Mouse (Mus musculus) embryonic facial prominence, embryonic 11.5 days (tissue): ENCODE measurements around the gene Ccdc33. TPM values are rescaled to one million over a fixed set of nuclear protein-coding genes. Genes with fewer than 3 reads are reported as not detected.

Source experiments
- ATAC-seq: fragments of 200-750 bp; cut with Nextera tagmentation; replicated peaks from 2 replicates; pipeline ENCODE4 v1.8.0; 2017; ENCODE audit warnings: low read depth; ENCODE audit not compliant: insufficient number of reproducible peaks, low FRiP score, low TSS enrichment
- DNase-seq: peaks from one replicate; pipeline ENCODE4 v3.0.0-alpha.2; 2015; ENCODE audit warnings: low spot score
- H3K27ac ChIP-seq: fragments of 300-500 bp; sonication (generic); replicated peaks from 2 replicates; pipeline ENCODE4 v1.5.1; 2014; ENCODE audit warnings: mild to moderate bottlenecking, low read depth, low read length, control low read depth
- H3K27me3 ChIP-seq: fragments of 300-500 bp; sonication (generic); 2 replicates; pipeline ENCODE4 v1.6.1; 2014; ENCODE audit warnings: mild to moderate bottlenecking, low read length, moderate library complexity, mixed read lengths; ENCODE audit not compliant: control insufficient read depth, insufficient read depth
- H3K36me3 ChIP-seq: fragments of 300-500 bp; sonication (generic); replicated peaks from 2 replicates; pipeline ENCODE4 v1.6.1; 2014; ENCODE audit warnings: low read depth, mild to moderate bottlenecking, low read length, moderate library complexity, mixed read lengths; ENCODE audit not compliant: control insufficient read depth, insufficient read depth
- H3K4me1 ChIP-seq: fragments of 300-500 bp; sonication (generic); 2 replicates; pipeline ENCODE4 v1.6.1; 2014; ENCODE audit warnings: low read length, mixed read lengths; ENCODE audit not compliant: control insufficient read depth, insufficient read depth
- H3K4me2 ChIP-seq: fragments of 300-500 bp; sonication (generic); 2 replicates; pipeline ENCODE4 v1.6.1; 2014; ENCODE audit warnings: low read depth, mild to moderate bottlenecking, control low read depth, low read length, moderate library complexity
- H3K4me3 ChIP-seq: fragments of 300-500 bp; sonication (generic); 2 replicates; pipeline ENCODE4 v1.5.1; 2014; ENCODE audit warnings: low read depth, low read length, control low read depth
- H3K9ac ChIP-seq: fragments of 300-500 bp; sonication (generic); replicated peaks from 2 replicates; pipeline ENCODE4 v1.6.1; 2014; ENCODE audit warnings: mild to moderate bottlenecking, control low read depth, low read length
- H3K9me3 ChIP-seq: fragments of 300-500 bp; sonication (generic); replicated peaks from 2 replicates; pipeline ENCODE4 v1.6.1; 2016; ENCODE audit warnings: mild to moderate bottlenecking, low read length, inconsistent platforms, mixed read lengths; ENCODE audit not compliant: control insufficient read depth
- WGBS: fragments of 180-500 bp; shearing (Covaris S2); extraction: QIAGEN DNeasy Blood & Tissue Kit; methylation state at CpG from one replicate; pipeline ENCODE4 v1.1.7; 2014; 5-methylcytosine and 5-hydroxymethylcytosine counted together
- polyA plus RNA-seq: library from polyadenylated mRNA; unstranded; fragments of >200 nt; fragmentation: Nextera tagmentation; extraction: Ambion mirVana; gene quantifications from 2 replicates; pipeline ENCODE4 v1.2.1, GENCODE M21; 2014

Gene Ccdc33
- polyA plus RNA-seq, 1 experiment from 2014 or later, result 0.77 TPM

DNA sequence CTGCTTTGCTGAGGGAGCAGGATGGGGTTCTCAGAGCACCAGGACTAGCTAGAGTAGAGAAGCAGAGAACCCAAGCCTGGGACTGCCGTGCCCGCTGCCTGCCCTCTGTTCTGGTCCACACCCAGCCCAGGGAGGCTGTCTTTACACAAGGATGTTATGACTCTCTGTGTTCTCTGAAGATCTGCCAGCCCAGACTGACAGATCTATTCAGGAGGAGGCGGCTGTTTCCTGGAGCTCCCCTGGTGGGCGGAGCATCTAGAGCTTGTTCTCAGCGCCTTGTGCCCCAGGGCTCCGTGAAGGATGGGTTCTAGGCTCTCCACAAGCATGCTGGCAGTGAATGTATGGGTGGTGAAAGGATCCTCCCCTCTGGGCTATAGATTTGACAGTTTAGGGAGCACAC lies 21.3 kb upstream of the Ccdc33 start:
- 52% methylated on average over 6 of the region's 6 CpGs for WGBS
- no peak for ATAC-seq
- no peak for DNase-seq
- Histone ChIP-seq H3K4me3 (no peak overlapping the region), H3K9ac (no peak overlapping the region), H3K36me3 (no peaks in the 10 kb centered on the region), H3K4me1 (peaks cover 9% of the 10 kb centered on the region), H3K27me3 (no peaks in the 10 kb centered on the region), H3K27ac (no peak overlapping the region), H3K9me3 (no peaks in the 10 kb centered on the region), H3K4me2 (no peak overlapping the region)

DNA sequence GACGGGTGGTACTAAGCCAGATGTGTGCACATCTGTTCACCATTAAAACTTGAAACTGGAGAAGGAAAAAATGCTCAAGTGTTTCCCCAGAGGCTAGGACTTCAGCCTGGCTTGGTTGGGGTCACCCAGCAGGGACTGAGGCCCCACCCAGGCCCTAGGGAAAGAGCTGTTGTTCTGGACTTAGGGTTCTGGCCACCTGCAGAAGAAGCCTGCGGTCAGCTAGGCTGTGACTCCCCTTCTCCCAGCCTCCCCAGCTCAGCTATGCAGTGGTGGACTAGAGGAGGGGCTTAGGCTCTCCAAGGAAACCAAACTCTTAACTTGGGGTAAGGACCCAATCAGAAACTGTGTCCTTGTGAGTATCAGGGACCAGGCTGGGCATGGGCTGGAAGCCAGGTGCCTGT lies 17.3 kb upstream of the Ccdc33 start:
- Histone ChIP-seq H3K4me3 (no peak overlapping the region), H3K9ac (no peak overlapping the region), H3K4me1 (peaks cover 13% of the 10 kb centered on the region), H3K9me3 (no peaks in the 10 kb centered on the region), H3K4me2 (peak overlapping the region; percentile 29), H3K27ac (peak overlapping the region; percentile 43; the same call in 1 of the 2 replicates), H3K27me3 (no peaks in the 10 kb centered on the region), H3K36me3 (no peaks in the 10 kb centered on the region)
- 18% methylated on average over 2 of the region's 2 CpGs for WGBS
- ATAC-seq (no peak), DNase-seq (peak; percentile 73)

DNA sequence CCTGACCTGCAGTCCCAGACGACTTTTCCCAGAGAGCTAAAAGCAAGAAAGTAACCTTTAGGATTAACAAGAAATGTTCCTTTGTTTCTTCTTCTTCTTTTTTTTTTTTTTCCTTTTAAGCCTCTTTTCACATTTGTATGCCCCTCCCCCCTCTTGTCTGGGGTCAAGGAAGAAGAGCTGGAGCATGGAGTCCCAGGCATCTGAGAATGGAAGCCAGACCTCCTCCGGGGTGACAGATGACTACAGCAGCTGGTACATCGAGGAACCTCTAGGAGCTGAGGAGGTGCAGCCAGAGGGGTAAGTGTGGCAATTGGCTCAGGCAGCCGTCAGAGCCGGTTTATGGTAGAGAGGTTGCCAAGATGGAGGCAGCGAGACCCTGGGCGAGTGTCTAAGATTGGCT lies 16.3 kb upstream of the Ccdc33 start:
- H3K9ac ChIP-seq, result no peak overlapping the region

DNA sequence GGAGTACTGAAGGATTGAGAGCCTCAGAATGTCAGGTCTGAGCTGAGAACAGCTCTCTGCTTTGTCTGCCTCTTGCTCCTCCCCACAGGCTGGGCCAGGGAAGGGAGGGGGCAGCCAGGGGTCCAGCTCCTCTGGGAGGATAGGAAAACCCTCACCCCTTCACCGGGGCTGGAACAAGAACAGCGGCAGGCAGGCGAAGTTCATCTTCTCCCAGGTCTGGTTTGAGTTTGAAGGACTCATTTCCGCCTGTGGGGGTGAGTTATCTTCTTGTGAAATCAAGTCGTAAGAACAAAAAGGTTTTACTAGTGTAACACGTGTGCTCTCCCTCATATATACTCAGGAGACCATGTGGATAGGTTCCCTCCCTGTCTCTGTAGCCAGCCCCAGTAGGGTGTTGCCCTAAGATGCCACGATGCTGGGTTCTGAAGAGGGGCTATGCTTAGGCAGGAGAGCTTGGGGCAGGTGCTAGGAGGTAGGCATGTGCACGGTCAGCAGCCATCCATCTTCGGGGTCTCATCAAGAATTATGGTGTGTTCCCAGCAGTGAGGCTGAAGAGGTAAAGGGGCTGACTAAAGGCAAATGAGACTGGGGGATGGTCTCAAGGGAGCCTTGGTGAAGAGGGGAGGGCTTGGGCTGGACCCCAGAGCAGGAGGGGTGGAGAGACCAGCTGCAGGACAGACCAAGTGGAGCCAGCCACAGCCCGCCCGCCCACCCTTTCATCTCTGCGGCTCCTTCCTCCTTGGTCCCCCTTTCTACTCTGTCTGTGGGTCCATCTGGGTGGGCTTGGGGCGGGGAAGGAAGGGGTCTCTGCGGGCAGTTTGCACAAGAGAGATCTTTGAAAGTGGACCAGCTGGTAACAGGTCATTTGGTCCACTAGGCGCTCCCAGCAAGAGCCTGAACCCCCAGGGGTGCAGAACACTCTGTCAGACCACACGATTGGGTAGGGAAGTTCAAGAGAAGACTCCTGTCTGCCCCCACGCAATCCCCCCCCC lies 15.6 kb upstream of the Ccdc33 start:
- peak; percentile 55 for ATAC-seq
- DNase-seq, result peak; percentile 79
- peaks cover 15% of the 10 kb centered on the region for H3K4me1 ChIP-seq
- peak overlapping the region; percentile 86 for H3K27ac ChIP-seq
- no peaks in the 10 kb centered on the region for H3K36me3 ChIP-seq
- H3K27me3 ChIP-seq, result no peaks in the 10 kb centered on the region
- H3K9ac ChIP-seq, result peak overlapping the region; percentile 32
- H3K4me3 ChIP-seq, result no peak overlapping the region
- H3K9me3 ChIP-seq, result no peaks in the 10 kb centered on the region
- WGBS, result 16% methylated on average over 17 of the region's 17 CpGs
- peak overlapping the region; percentile 30 for H3K4me2 ChIP-seq

More for the DNA sequence above, 16.3 kb upstream of the Ccdc33 start:
- H3K4me2 ChIP-seq, result peak overlapping the region; percentile 29; the same call in 1 of the 2 replicates
- no peaks in the 10 kb centered on the region for H3K27me3 ChIP-seq
- DNase-seq, result peak; percentile 47
- ATAC-seq, result no peak
- H3K4me3 ChIP-seq, result peak overlapping the region; percentile 3; the same call in 1 of the 2 replicates
- H3K36me3 ChIP-seq, result no peaks in the 10 kb centered on the region
- H3K27ac ChIP-seq, result peak overlapping the region; percentile 86
- H3K9me3 ChIP-seq, result no peaks in the 10 kb centered on the region
- WGBS, result 38% methylated on average over 7 of the region's 7 CpGs
- peaks cover 15% of the 10 kb centered on the region for H3K4me1 ChIP-seq

DNA sequence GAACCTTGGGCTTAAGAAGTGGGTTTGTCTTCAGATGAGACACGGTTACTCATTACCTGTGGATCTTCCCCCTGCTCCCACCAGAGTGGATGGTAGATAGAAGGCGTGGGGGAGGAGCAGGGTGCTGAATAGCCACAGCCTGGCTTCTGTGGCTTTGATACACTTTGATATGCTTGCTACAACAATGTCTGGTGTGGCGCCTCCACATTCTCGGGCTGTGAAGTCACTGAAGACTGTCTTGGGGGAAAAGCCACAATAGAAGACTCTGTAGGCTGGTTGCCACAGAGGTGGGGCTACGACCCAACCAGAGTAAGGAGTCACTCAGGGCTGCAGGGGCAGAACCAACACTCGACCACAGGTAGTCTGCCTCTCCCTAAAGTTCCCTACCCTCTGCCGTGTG lies 13.1 kb upstream of the Ccdc33 start:
- no peaks in the 10 kb centered on the region for H3K36me3 ChIP-seq
- H3K9me3 ChIP-seq, result no peaks in the 10 kb centered on the region
- no peak overlapping the region for H3K4me2 ChIP-seq
- H3K4me1 ChIP-seq, result peaks cover 19% of the 10 kb centered on the region
- ATAC-seq, result no peak
- no peak overlapping the region for H3K27ac ChIP-seq
- H3K4me3 ChIP-seq, result no peak overlapping the region
- no peaks in the 10 kb centered on the region for H3K27me3 ChIP-seq
- WGBS, result 72% methylated on average over 7 of the region's 7 CpGs
- no peak for DNase-seq
- peak overlapping the region; percentile 18; the same call in 1 of the 2 replicates for H3K9ac ChIP-seq

DNA sequence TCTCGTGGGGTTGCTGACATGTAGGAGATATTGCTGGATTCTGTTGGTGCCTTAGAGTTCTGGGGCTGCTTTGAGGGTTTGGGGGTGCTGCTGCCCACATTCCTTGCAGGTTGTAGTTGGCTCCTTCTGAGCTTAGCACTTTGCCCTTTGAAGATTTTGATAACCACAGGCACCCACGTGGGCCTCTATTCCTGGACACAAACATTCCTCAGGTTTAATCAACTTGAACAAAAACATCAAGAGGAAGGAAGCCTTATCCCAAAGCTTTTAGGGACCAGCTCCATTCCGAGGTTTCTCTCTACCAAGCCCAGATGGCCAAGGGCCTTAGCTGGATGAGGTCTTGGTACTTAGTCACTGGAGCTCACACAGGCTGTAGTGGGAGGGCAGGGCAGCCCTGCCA lies 12.3 kb upstream of the Ccdc33 start:
- Histone ChIP-seq H3K4me3 (no peak overlapping the region), H3K27ac (no peak overlapping the region), H3K36me3 (no peaks in the 10 kb centered on the region), H3K27me3 (no peaks in the 10 kb centered on the region), H3K9me3 (no peaks in the 10 kb centered on the region), H3K4me1 (peaks cover 17% of the 10 kb centered on the region), H3K4me2 (0 out of 2 replicates have a peak overlapping the region, but pooled peaks have one; percentile 6), H3K9ac (no peak overlapping the region)
- DNase-seq, result no peak
- ATAC-seq, result no peak
- 45% methylated on average over 3 of the region's 3 CpGs for WGBS

DNA sequence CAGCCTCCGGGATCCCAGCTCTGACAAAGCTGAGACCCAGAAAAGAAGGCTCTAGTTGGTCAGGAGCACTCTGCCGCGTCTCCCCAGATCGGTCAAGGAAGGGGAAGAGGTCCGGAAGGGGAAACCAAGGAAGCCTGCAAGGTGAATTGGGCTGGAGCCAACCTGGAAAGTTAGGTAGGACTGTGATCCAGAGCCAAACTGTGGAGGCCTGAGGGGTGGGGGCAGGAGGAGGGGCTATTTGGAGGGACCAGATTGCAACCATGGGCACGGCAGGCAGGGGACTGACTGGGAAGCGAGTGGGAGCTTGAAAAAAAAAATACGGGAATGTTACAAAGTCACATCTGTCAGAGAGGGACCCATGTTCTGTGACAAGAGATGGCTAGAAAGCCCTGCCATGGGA lies 10.9 kb upstream of the Ccdc33 start:
- H3K4me3 ChIP-seq, result peak overlapping the region; percentile 24
- peak overlapping the region; percentile 38 for H3K4me2 ChIP-seq
- H3K9ac ChIP-seq, result peak overlapping the region; percentile 60
- no peaks in the 10 kb centered on the region for H3K9me3 ChIP-seq
- H3K36me3 ChIP-seq, result no peaks in the 10 kb centered on the region
- WGBS, result 9% methylated on average over 8 of the region's 8 CpGs
- peak overlapping the region; percentile 68 for H3K27ac ChIP-seq
- ATAC-seq (no peak), DNase-seq (peak; percentile 41)
- peaks cover 12% of the 10 kb centered on the region for H3K4me1 ChIP-seq
- no peaks in the 10 kb centered on the region for H3K27me3 ChIP-seq

DNA sequence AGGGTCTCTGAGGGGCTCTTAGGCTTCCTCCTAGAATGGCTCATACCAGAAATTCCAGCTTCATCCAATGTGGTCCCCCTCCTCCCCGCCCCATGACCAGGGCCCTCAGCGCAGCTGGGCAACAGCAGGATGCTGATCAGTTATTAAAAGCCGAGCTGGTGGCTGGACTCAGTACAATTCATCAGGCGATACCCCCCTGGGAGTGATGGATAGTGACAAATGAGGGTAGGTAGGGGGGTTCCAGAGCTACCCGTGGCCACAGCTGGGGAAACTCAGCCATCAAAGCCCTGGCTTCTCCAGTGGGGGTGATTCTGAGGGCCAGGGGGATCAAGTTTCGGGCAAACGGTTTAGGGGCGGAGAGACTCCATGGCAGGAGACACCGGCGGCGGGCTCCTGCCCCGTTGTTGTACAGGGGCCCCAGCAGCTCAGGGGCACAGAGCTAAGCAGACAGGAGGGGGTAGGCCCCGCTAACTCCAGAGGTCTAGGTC lies 10.3 kb upstream of the Ccdc33 start:
- DNase-seq (peak; percentile 78), ATAC-seq (peak; percentile 58; the same call in 1 of the 2 replicates)
- Histone ChIP-seq H3K27me3 (no peaks in the 10 kb centered on the region), H3K36me3 (no peaks in the 10 kb centered on the region), H3K4me3 (peak overlapping the region; percentile 24), H3K4me2 (peak overlapping the region; percentile 38), H3K27ac (peak overlapping the region; percentile 68), H3K4me1 (peaks cover 12% of the 10 kb centered on the region), H3K9ac (peak overlapping the region; percentile 60), H3K9me3 (no peaks in the 10 kb centered on the region)
- WGBS, result under 1% methylated on average over 13 of the region's 13 CpGs
